ENCODE assay signal across 11 mouse cellular contexts in genomic region chr10:41716029-41716897, GRCm38 (mm10). TPM values are rescaled to one million over a fixed set of nuclear protein-coding genes. Genes with fewer than 3 reads are reported as not detected.
DNase-seq lines count a peak whose midpoint lies in the region; ATAC-seq and TF ChIP-seq lines count a peak whose summit lies in the region.
"Had no signal": no experiment of that assay in that cellular context is flagged by ENCODE, and none has a peak within 500 bp of the region (broad histone marks: within the 10 kb centered on the region; RNA-seq: fewer than 3 reads in every experiment).

Gene Ccdc162, minus strand, starts transcription at chr10:41716634.

- no peaks in the 10 kb centered on the region for H3K27me3 ChIP-seq in limb, embryonic 12.5 days
- H3K27me3 ChIP-seq in limb, embryonic 10.5 days (ENCODE audit: low read depth, poor library complexity, severe bottlenecking): no peaks in the 10 kb centered on the region
- H3K27me3 ChIP-seq in forebrain, embryonic 10.5 days (ENCODE audit: poor library complexity, severe bottlenecking): no peaks in the 10 kb centered on the region
- no peaks in the 10 kb centered on the region for H3K27me3 ChIP-seq in hindbrain, postnatal 0 days (ENCODE audit: insufficient read depth, low read length)
- no peaks in the 10 kb centered on the region for H3K27me3 ChIP-seq in neural tube, embryonic 13.5 days
- H3K27me3 ChIP-seq in intestine, embryonic 15.5 days (replicated peaks): no peaks in the 10 kb centered on the region
- H3K27me3 ChIP-seq: heart, embryonic 15.5 days; liver, embryonic 15.5 days; Patski had no signal

- no peak for TF ChIP-seq CTCF in hindbrain, postnatal 0 days (IDR thresholded peaks at IDR 0.05; ENCODE audit: low read depth)

- H3K9ac ChIP-seq in limb, embryonic 12.5 days (replicated peaks): no peak within 1 kb of the TSS
- no peak within 1 kb of the TSS for H3K9ac ChIP-seq in hindbrain, postnatal 0 days (replicated peaks; ENCODE audit: low read length)
- no peak within 1 kb of the TSS for H3K9ac ChIP-seq in neural tube, embryonic 13.5 days
- H3K9ac ChIP-seq in intestine, embryonic 15.5 days: no peak within 1 kb of the TSS
- H3K9ac ChIP-seq: heart, embryonic 15.5 days; liver, embryonic 15.5 days had no signal

- no peak for ATAC-seq in limb, embryonic 12.5 days (ENCODE audit: insufficient number of reproducible peaks, insufficient read depth, low FRiP score, low TSS enrichment, low read depth)
- peak; percentile 80 for ATAC-seq in hindbrain, postnatal 0 days
- peak; percentile 70 for ATAC-seq in neural tube, embryonic 13.5 days (ENCODE audit: low read depth)
- no peak for ATAC-seq in intestine, embryonic 15.5 days
- ATAC-seq: Patski had no signal

- no peak within 1 kb of the TSS for H3K4me3 ChIP-seq in limb, embryonic 12.5 days (replicated peaks)
- no peak within 1 kb of the TSS for H3K4me3 ChIP-seq in limb, embryonic 10.5 days
- H3K4me3 ChIP-seq in forebrain, embryonic 10.5 days: no peak within 1 kb of the TSS; the same call in 1 of the 2 replicates
- H3K4me3 ChIP-seq in hindbrain, postnatal 0 days (ENCODE audit: low read length): peak within 1 kb of the TSS; percentile 21
- no peak within 1 kb of the TSS for H3K4me3 ChIP-seq in neural tube, embryonic 13.5 days
- no peak within 1 kb of the TSS for H3K4me3 ChIP-seq in intestine, embryonic 15.5 days (replicated peaks)
- H3K4me3 ChIP-seq: heart, embryonic 15.5 days; liver, embryonic 15.5 days had no signal

- peaks cover 2% of the 10 kb centered on the region; the same call in 1 of the 2 replicates for H3K36me3 ChIP-seq in limb, embryonic 12.5 days
- no peaks in the 10 kb centered on the region for H3K36me3 ChIP-seq in limb, embryonic 10.5 days
- H3K36me3 ChIP-seq in forebrain, embryonic 10.5 days (replicated peaks): peaks cover 3% of the 10 kb centered on the region
- H3K36me3 ChIP-seq in hindbrain, postnatal 0 days (ENCODE audit: insufficient read depth, low read length): no peaks in the 10 kb centered on the region
- H3K36me3 ChIP-seq in neural tube, embryonic 13.5 days: no peaks in the 10 kb centered on the region
- no peaks in the 10 kb centered on the region for H3K36me3 ChIP-seq in intestine, embryonic 15.5 days

- WGBS in limb, embryonic 12.5 days: 68% methylated on average over 15 of the region's 15 CpGs
- WGBS in limb, embryonic 10.5 days: 68% methylated on average over 15 of the region's 15 CpGs
- 60% methylated on average over 15 of the region's 15 CpGs for WGBS in forebrain, embryonic 10.5 days
- 24% methylated on average over 15 of the region's 15 CpGs for WGBS in hindbrain, postnatal 0 days
- WGBS in neural tube, embryonic 13.5 days: 37% methylated on average over 15 of the region's 15 CpGs
- 58% methylated on average over 15 of the region's 15 CpGs for WGBS in intestine, embryonic 15.5 days

- H3K4me2 ChIP-seq in limb, embryonic 12.5 days: 0 out of 2 replicates have a peak within 1 kb of the TSS, but pooled peaks have one; percentile 4
- peak within 1 kb of the TSS; percentile 52 for H3K4me2 ChIP-seq in hindbrain, postnatal 0 days (ENCODE audit: low read depth, low read length)
- H3K4me2 ChIP-seq in neural tube, embryonic 13.5 days: peak within 1 kb of the TSS; percentile 28
- no peak within 1 kb of the TSS for H3K4me2 ChIP-seq in intestine, embryonic 15.5 days (replicated peaks)
- H3K4me2 ChIP-seq: heart, embryonic 15.5 days; liver, embryonic 15.5 days had no signal

- no peaks in the 10 kb centered on the region for H3K9me3 ChIP-seq in limb, embryonic 12.5 days
- H3K9me3 ChIP-seq in limb, embryonic 10.5 days (replicated peaks): no peaks in the 10 kb centered on the region
- H3K9me3 ChIP-seq in forebrain, embryonic 10.5 days: peaks cover 3% of the 10 kb centered on the region; the same call in 1 of the 2 replicates
- H3K9me3 ChIP-seq in hindbrain, postnatal 0 days (ENCODE audit: low read length): no peaks in the 10 kb centered on the region
- H3K9me3 ChIP-seq in neural tube, embryonic 13.5 days: no peaks in the 10 kb centered on the region
- H3K9me3 ChIP-seq in intestine, embryonic 15.5 days: no peaks in the 10 kb centered on the region
- H3K9me3 ChIP-seq: heart, embryonic 15.5 days; liver, embryonic 15.5 days had no signal

- no peaks in the 10 kb centered on the region for H3K4me1 ChIP-seq in limb, embryonic 12.5 days (replicated peaks)
- peaks cover 11% of the 10 kb centered on the region; the same call in 1 of the 2 replicates for H3K4me1 ChIP-seq in limb, embryonic 10.5 days
- H3K4me1 ChIP-seq in forebrain, embryonic 10.5 days: peaks cover 33% of the 10 kb centered on the region
- peaks cover 4% of the 10 kb centered on the region; the same call in 1 of the 2 replicates for H3K4me1 ChIP-seq in hindbrain, postnatal 0 days (ENCODE audit: insufficient read depth, low read length)
- peaks cover 27% of the 10 kb centered on the region for H3K4me1 ChIP-seq in neural tube, embryonic 13.5 days (replicated peaks)
- H3K4me1 ChIP-seq in intestine, embryonic 15.5 days (replicated peaks): no peaks in the 10 kb centered on the region
- H3K4me1 ChIP-seq: liver, embryonic 15.5 days had no signal

- no peak within 1 kb of the TSS for H3K27ac ChIP-seq in limb, embryonic 12.5 days
- H3K27ac ChIP-seq in limb, embryonic 10.5 days: no peak within 1 kb of the TSS
- peak within 1 kb of the TSS; percentile 67 for H3K27ac ChIP-seq in forebrain, embryonic 10.5 days
- peak within 1 kb of the TSS; percentile 54 for H3K27ac ChIP-seq in hindbrain, postnatal 0 days
- H3K27ac ChIP-seq in neural tube, embryonic 13.5 days (replicated peaks): peak within 1 kb of the TSS; percentile 59
- H3K27ac ChIP-seq in intestine, embryonic 15.5 days: no peak within 1 kb of the TSS
- H3K27ac ChIP-seq: heart, embryonic 15.5 days; liver, embryonic 15.5 days had no signal

- DNase-seq in limb, embryonic 10.5 days (ENCODE audit: low spot score): no peak
- DNase-seq in forebrain, embryonic 10.5 days (ENCODE audit: extremely low spot score, low spot score): peak; percentile 33
- peak; percentile 72 for DNase-seq in hindbrain, postnatal 0 days (ENCODE audit: low spot score)
- no peak for DNase-seq in MN1 (ENCODE audit: low spot score)
- no peak for DNase-seq in thymus, postnatal 10 days (ENCODE audit: low spot score in 2 of 2)

RNA-seq across cellular contexts. Expression of gene Ccdc162, which starts in this region (rescaled TPM):
- 0.71 and 1.1 TPM in 2 replicates for polyA plus RNA-seq in limb, embryonic 12.5 days (2016; fragmentation: Nextera tagmentation; extraction: Ambion mirVana)
- polyA plus RNA-seq in limb, embryonic 10.5 days (2016; fragmentation: Nextera tagmentation; extraction: Ambion mirVana): 0.38 and 0.41 TPM in 2 replicates
- polyA plus RNA-seq in forebrain, embryonic 10.5 days (2016; fragmentation: Nextera tagmentation; extraction: Ambion mirVana): 0.33 and 0.68 TPM in 2 replicates
- 1.9 and 3.3 TPM in 2 replicates for total RNA-seq in hindbrain, postnatal 0 days (2014; rRNA removed)
- polyA plus RNA-seq in hindbrain, postnatal 0 days (2015; fragmentation: Nextera tagmentation; extraction: Ambion mirVana): 1.9 and 2.1 TPM in 2 replicates
- 0.56 and 0.85 TPM in 2 replicates for polyA plus RNA-seq in neural tube, embryonic 13.5 days (2015; fragmentation: Nextera tagmentation; extraction: Ambion mirVana)
- 0.93 and 0.95 TPM in 2 replicates for polyA plus RNA-seq in intestine, embryonic 15.5 days (2015; fragmentation: Nextera tagmentation; extraction: Ambion mirVana)
- polyA plus RNA-seq: liver, embryonic 15.5 days had no signal

Comparison
In these comparisons a context has a peak if more than half of its experiments do, and no peak if none do; other contexts are left out.
1. Peak in DNase-seq and H3K27ac ChIP-seq in forebrain, embryonic 10.5 days; RNA of the gene not detected or under 1 TPM.
2. Peak in ATAC-seq, H3K27ac ChIP-seq and H3K4me2 ChIP-seq in neural tube, embryonic 13.5 days; RNA of the gene not detected or under 1 TPM.